Mouse (Mus musculus) embryo, embryonic 10 days (tissue): ENCODE results near the gene Ccdc9.

Experiments used
- DNase-seq: peaks from one replicate; pipeline ENCODE4 v3.0.0-alpha.2; 2015; ENCODE audit warnings: low spot score

The Ccdc9 gene

DNA sequence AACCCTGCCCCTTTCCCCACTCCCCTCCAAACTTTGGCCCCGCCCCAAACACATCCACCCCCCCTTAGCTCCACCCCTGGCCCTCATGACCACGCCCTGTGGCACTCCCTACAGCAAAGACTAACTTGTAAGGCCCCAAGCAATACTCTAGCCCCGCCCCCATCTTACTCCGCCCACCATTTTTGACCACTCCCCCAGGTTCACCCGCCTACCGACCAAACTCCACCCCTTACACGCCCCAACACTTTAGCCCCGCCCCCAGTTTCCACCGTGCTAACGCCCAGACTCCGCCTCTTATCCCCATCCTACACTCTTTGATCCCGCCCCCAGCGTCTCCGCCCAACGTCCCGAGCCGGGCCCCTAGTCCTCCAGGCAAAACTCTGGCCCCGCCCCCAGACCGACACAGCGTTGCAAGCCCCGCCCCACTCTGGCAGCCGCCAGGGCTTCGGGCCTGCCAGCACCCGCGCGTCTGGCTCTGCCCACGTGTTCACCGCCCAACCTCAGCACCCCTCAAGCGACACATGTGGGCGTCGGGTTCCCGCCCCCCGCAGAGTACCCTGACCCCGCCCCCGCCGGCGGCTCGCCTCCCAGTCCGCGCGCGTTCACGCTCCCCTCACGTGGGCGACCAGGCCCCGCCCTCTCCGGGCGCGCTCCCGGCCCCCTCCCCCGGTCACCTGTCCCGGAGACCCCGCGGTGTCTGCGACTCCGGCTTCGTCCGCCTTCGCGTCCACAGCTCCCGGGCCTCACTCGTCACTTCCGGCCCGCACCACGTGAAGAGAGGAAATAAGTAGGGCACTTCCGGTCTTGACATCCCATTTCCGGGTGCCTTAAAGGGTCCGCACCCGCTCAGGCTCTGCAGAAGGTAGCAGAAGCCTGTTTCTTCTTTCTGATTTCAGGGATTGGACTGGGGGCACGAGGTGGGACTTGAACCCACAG, at the start of gene Ccdc9:
TSS of gene Ccdc9 (minus strand) at position 770 of the 936 bp plus-strand sequence.
- DNase-seq: peak; percentile 97

DNA sequence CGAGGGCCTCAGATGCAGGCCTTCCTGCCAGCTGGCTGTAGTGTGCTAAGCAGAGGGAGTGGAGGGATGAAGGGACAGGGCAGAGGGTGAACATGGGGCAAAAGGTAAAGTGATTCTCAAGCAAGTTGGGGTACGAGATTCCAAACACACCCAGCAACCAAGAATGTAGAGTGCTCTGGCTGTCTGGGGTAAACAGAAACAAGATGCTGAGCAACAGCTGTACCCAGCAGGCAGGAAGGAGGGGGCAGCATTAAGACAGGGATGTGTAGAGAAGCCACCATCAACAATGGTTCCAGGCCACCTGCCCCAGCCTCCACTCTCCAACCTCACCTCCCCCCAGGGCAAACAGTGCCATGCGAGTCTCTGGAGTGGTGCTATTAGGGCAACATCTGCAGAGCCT, 42.6 kb upstream of the Ccdc9 start:
- DNase-seq: no peak

DNA sequence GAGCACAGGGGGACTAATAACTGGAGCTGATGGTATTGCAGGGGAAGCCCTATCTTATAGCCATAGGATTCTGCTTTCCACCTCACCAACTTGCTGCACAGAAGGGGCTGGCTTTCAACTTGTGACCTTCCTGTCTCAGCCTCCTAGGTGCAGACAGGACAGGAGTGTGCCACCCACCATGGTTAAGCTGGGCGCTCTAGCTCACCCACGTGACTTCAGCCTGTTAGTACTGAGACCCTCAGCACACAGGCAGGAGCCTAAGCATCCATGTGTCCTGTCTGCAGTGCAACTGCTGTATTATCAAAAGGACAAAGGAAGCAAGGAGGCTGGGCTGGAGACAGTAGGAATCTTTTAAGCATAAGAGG, 40.0 kb upstream of the Ccdc9 start:
- no peak for DNase-seq

DNA sequence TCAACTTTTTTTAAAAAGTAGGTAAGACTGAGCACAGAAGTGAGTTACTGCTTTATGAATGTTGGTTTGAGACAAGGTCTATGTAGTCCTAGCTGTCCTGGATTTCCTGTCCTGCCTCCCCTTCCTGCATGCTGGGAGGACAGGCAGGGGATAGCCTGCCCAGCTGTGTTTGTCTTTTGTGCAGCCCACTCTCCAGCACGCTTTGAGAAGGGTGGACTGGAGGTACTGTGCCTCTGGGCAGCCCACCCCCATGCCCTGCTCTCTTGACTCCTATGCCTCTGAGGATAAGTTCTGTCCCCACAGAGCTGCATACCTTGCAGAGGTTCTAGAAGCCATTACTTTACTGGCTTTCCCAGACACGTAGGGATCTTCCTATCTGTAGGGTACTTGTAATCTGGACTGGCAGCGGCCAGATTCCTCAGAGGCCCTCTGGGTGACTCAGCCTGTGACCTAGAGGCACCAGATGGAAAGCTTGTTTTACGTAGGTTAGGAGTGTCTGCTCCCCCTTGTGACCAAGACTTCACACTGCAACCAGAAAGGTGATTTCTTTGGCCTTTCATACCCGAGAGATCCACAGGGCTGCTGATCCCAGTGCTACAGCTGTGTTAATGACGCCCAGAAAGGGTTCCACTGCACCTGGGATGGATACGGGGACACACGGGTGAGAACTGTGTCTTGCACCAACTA, 39.5 kb upstream of the Ccdc9 start:
- peak; percentile 90 for DNase-seq

DNA sequence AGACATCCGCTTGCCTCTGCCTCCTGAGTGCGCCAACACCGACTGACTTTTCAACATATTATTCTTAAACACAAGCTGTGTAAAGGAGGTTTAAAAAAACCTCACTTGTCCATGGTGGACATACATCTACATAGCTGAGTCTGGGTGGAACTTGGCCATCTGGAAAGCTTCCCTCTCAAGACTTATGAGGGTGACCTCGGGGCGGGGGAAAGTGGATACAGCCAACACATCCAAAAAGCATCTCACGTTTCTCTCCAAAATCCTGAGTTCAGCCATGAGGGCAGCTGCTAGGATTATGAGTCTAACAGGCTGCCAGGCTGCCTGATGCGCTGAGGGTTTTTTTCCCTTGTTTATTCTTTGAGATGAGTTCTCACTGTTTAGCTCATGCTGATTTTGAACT, 38.1 kb upstream of the Ccdc9 start:
- DNase-seq: no peak

DNA sequence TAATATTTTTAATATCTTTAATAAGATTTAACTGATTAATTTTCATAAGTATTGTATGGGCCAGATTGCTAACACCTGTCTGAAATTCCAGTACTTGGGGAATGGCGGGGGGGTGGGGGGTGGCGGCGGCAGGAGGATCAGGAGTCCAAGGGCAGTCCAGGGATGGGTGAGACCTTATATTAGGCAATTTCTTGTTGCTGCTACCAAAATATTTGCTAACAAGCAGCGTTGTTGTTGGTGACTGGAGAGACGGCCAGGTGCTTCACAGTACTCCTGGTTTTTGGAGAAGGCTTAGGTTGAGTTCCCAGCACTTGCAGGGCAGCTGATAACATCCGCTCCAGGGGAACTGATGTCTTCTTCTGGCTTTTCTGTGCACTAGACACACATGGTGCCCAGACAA, 33.9 kb upstream of the Ccdc9 start:
- no peak for DNase-seq

DNA sequence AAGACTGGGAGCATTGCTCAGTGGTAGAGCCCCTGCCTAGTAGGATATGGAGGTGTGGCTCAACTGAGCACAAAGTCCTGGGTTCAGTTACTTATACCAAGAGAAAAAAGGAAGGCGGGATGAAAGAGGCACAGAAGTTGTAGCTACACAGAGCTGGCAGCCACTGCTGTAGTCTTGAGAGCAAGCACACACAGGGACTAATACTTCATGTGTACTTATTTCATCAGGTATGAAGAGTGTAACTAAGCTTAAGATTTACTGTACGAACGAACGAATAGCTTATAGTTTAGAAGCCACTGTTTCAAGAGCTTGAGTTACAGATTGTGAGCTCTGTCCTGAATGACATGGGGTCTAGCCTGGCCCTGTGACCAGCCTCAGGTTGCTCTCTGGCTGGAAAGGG, 32.6 kb upstream of the Ccdc9 start:
- DNase-seq: no peak

DNA sequence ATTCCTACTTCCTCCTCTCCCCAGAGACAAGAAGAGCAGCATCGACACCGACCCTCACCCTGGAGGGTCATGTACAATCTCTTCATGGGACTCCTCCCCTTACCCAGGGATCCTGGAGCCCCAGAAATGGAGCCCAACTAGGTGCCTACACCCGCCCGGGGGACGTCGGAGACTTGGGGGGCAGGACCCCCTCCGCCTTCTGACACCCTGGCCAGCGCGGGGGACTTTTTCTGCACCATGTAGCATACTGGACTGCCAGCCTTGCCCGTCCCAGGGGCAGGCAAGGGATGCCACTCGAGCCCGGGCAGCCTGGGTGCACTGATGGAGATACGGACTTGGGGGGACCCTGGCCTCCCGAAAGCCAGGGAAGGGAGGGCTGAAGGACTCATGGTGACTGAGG, 30.5 kb upstream of the Ccdc9 start:
- no peak for DNase-seq

DNA sequence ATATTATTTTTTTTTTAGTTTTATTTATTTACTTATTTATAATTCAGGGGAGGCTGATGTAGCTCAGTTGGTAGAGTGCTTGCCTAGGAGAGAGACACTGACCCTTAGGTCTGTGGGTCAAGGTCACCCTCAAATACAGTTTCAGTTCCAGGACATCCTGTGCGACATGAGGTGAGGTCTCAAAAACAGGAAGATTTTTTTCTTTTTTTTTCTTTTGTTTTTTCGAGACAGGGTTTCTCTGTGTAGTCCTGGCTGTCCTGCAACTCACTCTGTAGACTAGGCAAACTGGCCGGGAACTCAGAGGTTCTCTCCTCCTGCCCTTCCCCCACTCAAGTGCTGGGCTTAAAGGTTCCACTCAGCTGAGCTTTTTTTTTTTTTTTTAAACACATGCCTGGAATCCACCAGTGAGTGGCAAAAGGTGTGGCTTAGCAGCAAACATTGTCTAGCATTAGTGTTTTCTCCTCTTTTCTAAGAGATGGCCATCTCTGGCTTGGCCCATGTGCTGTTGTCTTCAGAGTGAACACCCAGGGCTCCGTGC, 28.7 kb upstream of the Ccdc9 start:
- no peak for DNase-seq

DNA sequence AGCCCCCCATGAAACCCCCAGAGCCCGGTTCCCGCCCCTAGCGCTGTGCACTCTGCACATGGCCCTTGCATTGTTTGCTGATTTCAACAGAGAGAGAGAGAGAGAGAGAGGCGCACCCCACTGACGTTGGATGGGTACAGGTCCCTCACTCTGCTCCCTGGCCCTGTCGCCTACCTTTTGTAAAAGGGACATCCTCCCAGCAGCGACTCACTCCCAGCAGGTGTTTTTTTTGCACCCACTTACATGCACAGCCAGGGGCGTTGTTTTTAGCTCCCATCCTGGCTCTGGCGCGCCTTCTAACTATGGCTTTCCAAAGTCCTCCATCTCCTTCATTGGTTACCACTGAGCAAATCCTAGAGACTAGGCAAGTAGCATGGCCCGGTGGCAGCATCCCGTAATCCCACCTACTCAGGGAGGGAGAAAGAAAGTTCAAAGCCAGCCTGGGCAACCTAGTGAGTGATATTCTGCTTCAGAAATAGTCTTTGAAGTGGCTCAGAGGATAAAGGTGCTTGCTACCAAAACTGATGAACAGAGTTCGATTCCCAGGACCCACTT, 27.7 kb upstream of the Ccdc9 start:
- DNase-seq: no peak

DNA sequence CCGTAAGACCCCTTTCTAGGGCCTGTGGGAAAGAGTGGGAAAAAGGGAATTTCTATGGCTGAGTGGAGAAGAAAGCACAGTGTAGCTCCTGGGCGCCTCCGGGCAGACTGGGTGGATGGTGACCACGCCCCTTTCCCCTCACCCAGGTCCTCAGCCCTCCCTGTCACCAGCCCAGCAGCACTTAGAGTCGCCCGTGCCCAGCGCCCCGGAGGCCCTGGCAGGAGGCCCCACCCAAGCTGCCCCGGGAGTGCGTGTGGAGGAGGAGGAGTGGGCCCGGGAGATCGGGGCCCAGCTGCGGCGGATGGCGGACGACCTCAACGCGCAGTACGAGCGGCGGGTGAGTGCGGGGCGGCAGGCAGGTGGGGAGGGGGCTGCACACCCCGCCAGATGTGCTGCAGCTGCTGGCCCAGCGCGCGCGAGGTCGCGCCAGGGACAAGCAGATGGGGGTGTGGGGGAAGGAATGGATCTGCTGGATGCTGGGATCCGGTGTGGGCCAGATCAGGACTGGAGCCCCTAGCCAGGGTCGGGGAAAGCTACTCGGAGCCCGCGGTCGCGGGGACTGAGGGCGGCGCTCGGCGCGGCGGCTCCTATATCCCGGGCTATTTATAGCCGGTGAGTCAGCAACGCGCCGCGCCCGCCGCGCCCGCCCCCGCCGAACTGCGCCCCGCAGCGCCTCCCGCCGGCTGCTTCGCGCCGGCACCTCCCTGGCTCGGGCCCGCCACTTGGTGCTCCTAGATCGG, 27.1 kb upstream of the Ccdc9 start:
- DNase-seq: peak; percentile 75

DNA sequence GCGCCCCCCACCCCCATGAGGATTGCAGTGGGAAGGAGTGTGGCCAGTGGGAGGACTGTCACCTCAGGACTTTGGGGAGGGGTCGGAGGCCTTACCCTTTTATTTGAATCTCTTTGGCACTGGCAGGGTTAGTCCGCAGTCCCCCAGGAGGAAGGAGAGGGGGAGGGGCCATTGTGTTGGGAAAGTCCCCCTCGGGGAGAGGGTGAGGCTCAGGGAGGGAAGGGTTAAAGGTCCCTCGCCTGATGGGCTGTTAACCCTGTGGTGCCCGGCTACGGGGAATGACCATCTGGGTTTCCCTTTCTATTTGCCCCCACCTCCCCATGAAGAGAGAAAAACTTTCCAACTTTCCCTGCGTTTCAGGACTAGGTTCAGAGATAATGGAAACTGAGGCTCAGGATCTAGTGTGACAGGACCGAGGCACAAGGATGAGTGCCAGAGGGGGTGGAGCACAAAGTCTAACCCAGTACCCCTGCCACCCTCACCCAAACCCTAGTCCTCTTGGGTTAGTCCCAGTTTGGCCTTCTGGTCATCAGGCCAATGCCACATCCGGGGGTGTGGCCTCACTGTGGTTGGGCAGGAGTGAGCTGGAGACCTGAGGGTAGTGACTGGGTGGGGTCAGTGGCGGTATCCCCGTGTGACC, 26.2 kb upstream of the Ccdc9 start:
- DNase-seq: peak; percentile 95

DNA sequence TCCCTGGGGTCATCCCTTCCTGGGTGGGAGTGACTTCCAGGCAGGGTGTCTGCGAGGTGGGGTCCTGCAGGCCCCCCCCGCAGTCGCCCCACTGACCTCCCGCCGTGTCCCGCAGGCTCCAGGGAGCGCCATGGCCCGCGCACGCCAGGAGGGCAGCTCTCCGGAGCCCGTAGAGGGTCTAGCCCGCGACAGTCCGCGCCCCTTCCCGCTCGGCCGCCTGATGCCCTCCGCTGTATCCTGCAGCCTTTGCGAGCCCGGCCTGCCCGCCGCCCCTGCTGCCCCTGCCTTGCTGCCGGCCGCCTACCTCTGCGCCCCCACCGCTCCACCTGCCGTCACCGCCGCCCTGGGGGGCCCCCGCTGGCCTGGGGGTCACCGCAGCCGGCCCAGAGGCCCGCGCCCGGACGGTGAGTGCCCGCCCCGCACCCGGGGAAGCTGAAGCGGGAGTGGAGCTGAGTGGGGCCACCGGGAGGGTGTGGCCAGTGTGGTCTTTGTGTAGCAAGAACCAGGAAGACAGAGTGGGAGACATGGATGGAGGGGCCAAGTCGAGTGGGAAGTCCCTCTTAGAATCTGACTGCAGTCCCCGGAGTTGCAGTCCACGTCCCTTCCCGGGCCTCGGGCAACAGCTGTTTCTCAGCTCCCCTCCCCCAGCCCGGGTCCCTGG, 25.5 kb upstream of the Ccdc9 start:
- peak; percentile 74 for DNase-seq

DNA sequence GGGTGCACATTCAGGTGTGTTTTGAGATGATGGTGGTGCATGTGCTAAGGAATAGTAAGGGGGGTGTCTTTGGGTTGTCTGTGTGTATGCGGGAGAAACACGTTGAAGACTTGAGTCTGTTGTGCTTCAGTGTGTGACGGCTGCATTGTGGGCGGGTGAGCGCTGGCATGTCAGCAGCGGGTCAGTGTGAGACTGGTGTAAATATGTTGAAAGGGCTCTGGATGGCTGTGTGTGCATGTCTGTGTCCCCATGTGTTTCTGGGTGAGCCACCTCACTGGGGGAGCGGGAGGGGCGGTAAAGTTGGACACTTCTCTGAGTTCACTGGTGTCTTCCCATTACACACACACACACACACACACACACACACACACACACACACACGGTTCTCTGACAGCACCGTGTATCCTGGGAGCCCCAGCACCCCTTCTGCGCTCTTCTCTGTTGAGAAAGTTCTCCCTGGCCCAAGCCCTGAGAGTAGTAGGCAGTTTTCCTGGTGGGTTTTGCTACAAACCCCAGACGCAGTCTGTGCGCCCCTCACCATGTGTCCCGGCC, 24.9 kb upstream of the Ccdc9 start:
- peak; percentile 48 for DNase-seq

DNA sequence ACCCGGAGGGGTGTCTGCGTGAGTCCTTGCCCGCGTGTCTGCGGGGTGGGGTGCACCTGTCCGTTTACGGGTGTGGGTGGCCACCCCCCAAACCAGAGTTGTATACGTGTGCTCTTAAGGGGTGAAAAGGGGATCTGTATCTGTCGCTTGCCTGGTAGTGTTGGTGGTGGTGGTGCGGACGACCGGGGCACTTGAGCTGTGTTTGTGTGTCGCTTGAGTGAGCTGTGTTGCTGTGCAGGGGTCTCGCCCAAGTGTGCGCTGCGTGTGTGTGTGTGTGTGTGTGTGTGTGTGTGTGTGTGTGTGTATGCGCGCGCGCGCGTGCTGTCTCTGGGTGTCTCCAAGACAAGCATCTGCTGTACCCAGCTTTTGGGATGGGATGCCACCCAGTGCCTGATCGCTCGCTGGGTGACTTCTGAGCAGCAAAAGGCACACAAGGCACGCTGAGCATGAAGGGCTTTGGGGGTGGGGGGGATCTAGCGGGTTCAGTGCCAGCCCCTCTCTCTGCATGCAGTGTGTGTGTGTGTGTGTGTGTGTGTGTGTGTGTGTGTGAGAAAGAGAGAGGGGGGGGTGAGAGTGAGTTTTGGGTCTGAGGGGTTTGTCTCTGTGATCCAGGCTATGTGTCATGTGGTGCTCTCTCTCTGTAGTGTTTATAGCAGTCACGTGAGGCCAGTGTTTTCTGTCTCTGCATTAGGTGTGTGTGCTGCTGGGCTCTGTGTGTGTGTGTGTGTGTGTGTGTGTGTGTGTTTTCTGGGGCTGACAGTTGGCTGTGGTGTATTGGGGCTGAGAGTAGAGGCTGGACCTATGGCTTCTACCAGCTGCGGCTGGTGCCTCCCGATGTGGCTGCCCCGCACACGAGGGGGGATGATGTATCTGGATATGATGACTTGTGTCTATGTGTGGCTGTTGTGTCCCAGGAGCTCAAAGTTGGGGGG, 24.2 kb upstream of the Ccdc9 start:
- DNase-seq: peak; percentile 49

DNA sequence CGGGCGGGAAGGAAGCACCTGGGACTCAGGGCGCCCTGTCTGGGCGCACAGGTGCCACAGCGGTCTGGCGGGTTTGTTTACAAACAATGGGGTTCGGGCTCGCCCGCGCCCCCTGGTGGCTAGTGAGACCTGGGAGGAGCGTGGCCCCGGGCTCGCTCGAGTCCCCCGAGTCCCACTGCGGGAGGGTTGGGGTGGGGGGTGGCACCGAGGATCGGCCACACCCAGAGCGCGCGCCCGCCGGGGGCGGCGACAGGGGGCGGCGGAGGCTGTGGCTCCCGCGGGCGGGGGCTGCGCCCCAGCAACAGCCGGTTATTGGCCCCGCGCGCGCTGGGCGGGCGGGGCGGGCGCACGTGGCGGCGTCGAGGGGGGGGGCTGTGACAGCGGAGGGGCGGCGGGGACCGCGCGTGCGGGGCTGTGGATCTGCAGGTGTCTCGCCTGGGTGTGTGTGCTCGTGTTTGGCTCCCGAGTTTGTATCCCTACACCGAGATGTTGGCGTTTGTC, 23.5 kb upstream of the Ccdc9 start:
- DNase-seq: peak; percentile 76

DNA sequence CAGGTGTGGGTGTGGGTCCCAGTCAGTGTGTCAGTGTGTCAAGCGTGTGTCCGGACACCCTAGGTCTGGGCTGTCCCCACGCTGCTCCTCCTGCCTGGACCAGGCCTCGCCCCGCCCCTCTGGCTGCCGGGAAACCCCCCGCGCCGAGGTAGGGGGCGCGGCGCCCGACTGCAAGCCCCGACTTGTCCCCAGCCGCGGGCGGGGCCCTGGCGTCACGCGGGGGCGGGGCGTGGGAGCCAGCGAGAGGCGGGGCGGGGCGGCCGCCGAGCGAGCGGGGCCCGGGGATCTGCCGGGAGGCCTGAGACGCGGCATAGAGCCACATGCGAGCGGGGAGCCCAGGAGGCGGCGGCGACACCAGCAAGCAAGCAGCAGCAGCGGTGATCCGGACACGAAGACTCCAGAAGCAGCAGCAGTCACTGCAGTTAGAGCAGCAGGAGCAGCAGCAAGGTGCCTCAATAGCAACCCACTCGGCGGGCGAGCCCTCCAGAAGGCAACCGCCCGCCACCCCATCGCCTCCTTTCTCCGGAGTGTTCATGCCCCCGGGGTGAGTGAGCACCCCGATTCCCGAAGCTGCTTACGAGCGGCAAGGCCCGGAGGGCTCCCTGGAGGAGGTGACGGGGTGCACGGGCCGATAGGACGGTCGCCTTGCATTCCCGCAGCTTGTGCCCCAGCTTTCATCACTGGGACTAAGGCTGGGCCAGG, 22.9 kb upstream of the Ccdc9 start:
- peak; percentile 70 for DNase-seq

DNA sequence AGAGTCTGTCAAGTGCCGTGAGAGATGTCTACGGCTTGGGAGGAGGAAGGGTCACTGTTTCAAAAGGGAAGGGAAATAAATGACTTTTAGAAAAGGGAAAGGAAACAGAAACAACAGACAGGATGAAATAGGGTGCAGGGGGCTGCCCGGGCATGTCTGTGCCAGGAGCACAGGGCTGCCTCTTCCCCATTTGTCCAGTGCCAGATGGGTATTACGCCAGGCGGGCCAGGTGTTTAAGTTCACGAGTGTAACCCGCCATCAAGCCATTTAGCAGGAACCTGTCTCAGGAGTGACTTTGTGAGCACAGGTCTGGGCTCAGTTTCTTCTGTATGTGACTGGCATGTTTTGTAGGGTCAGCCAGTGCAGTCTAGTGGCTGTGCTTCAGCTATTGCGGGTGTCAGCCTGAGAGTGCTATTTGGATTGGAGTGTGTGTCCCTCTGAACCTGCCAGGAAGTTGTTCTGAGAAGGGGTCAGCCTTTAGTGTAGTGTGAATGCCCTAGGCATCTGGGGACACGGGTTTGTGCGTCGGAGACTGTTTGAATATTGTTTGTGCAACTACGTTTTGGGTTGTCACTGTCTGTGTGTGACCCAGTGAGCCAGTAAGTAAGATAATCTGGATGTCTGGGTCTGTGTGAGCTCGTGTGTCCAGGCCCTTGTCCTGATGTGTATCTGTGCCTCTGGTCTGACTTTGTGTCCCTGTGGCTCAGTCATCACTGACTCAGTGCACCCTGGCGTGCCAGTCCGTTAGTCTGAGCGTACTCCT, 22.1 kb upstream of the Ccdc9 start:
- DNase-seq: no peak
